Mouse (Mus musculus): ENCODE results near the gene C1qc. TPM values are rescaled to one million over a fixed set of nuclear protein-coding genes. Genes with fewer than 3 reads are reported as not detected.

The C1qc gene
- 10.8 TPM for total RNA-seq (2023)

GRCm38 (mm10) chr4:136892811-136893210 is at the start of gene C1qc:
C1qc (minus strand) TSS chr4:136893065.

DNA sequence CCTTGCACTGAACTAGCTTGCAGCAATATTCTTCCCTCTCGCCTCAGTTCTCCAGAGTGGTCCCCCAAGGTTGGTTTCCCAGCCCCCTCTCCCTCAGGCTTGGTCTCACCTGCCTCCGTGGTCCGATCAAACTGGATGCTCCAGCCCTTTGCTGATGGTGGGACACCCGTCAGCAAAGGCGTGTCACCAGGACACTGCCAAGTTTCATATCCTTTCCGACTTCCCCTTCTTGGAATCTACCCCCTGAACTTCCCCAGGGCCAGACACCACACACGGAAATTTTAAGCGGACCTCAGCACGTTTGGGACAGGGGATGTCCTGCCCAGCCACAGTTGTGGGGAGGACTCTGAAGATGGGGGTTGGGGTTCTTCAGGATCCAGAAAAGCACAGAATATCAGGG is 5.8 kb upstream of the C1qc start, which contains the start of gene C1qa:
Gene C1qa (minus strand): TSS at position 167 of the 400 bp plus-strand sequence.

DNA sequence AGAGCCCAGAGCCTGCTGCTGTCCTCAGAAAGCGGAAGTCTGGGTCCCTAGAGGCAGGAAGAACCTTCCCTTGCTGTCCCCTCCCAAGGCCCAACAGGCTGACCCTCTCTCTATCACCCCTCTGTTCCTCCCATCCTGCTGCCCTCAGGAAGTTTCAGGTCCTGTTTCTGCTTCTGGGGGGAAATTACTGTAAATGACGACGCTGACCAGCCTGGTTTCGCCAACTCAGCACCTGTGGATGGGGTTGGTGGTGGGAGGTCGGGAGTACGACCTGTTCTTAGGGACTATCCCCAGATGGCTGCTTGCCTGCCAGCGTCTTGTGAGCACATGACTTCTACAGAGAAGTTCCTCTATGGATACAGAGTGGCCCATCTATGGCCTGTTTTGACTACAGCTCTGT is 6.8 kb downstream of the C1qc start, which contains the start of gene C1qb:
Gene C1qb (minus strand): TSS at position 87 of the 400 bp plus-strand sequence.

Other genes starting within 250 kb of the C1qc start
- not detected for gene Ephb2, start 57.1 kb downstream of the C1qc start, total RNA-seq (2023)
- gene C1qb, start 6.9 kb downstream of the C1qc start, total RNA-seq (2023): 13.9 TPM
- gene C1qa, start 5.7 kb upstream of the C1qc start, total RNA-seq (2023): 12.3 TPM
- not detected for gene Epha8, start 63.8 kb upstream of the C1qc start, total RNA-seq (2023)
- gene Zbtb40, start 155.7 kb upstream of the C1qc start, total RNA-seq (2023): 30.3 TPM